Mouse (Mus musculus) Muller cell, postnatal 12 days (primary cell): ENCODE measurements around the gene Dennd4c.

Experiments
- DNase-seq: peaks from one replicate; pipeline ENCODE4 v3.0.0-alpha.2; 2015; ENCODE audit errors: inconsistent ontology term

Gene Dennd4c

DNA sequence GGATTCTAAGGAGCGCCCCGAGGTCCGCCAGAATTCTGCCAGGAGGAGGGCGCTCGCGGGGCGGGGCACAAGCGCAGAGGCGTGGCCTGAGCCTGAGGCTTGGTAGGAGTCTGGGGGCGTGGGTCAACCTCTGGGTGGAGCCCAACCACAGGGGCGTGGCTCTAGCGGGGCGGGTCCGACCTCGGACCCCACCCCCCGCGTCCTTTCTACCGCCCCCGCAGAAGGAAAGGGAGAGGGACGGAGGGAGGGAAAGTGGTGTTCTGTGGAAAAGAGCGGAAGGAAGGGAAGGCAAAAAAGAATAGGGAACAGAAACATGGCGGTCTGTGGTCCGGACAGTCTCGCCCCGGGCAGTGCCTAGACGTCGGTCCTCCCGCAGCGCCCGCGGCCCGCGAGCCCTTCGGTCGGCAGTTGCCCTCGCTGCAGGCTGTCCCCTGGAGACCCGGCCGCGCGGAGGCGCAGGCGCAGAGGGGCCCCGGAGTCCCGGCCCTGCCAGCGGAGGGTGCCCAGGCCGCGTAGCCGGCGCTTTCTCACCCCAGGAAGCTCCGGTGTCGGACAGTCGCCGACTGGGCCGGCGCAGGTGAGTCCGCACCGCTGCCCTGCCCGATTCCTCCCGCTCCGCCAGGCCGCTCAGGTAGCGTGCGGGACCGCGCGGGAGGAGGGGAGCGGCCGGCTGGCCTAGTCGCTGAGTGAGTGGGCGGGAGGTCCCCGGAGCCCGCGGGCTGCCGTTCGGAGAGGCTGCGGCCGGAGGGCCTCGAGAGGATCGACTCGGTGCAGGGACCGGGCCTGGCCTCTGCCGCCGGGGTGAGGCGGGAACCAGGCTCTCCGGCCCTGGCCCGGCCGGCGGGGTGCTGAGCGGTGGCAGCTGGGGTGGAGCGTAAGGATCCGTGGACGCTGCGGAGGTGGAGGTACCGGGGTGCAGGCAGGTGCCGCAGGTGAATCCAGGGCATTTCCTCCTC, at the start of gene Dennd4c:
Dennd4c (plus strand) TSS at position 220 of the 956 bp plus-strand sequence.
- DNase-seq: peak; percentile 99

DNA sequence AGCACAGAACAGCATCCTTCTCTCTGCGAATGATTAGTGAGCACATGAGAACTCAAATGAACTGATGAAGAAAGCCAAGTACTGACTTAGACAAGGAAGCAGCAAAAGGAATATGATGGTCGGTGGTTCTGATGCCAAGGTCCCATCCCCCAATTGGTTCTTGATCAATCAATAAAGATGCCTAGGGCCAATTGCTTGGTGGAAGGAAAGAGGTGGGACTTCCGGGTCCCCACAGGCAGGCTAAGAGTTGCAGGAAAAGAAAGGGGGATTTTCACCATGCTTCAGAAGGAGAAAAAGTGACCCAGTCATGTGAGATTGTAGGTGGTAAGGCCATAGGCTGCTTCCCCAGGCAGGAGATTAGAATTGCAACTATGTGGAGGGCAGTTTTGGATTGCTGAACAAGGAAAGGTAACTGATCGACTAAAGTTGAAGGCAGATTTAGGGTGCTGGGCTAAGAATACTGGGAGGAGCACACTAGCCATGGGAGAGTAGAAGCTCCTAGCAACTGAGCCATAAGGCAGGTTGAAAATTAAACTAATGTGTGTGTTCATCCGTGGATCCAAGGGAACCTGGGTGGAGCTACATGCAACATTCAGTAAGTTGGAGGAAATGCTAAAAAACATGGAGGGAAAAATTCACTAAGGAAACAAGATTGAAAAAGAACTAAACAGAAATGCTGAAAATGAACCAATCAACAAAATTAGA, 49.0 kb upstream of the Dennd4c start:
- DNase-seq: no peak

DNA sequence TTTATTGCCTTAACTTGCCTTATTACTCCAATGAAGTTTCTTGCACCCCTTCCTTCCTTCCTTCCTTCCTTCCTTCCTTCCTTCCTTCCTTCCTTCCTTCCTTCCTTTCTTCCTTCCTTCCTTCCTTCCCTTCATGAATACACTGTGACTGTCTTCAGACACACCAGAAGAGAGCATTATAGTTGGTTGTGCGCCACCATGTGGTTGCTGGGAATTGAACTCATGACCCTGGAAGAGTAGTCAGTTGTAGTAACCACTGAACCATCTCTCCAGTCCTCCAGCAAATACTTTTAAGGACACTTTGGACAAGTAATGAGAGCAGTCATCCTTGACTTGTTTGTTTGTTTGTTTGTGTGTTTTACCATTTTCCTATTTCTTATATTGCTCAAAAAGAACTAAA, 39.6 kb upstream of the Dennd4c start:
- no peak for DNase-seq

DNA sequence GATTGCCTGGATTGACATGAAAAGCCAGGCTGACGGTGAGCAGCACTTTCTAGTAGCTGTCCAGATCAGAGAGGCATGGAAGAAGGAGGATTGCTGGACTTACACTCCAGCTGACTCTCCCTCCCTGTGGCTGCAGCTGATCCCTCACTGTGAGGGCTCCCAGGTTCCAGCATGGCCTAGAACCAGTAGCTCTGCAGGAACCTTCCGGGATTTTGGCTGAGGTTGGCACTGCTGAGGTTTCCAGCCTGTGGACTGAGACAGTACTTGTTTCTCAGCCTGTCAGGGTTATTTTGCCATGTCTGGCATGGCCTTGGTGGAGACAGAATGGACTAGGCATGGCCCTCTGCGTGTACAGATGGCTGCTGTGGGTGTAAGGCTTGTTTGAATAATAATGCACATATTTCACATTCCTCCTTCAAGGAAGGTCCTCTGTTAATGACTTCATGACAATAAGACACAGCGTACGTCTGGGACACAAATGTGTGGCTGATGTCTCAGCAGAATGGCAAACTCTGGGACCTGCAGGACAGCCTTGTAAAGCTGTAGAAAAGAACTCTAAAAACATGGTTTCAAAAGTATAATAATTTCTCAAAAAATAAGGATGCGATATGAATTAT, 38.2 kb upstream of the Dennd4c start:
- no peak for DNase-seq

DNA sequence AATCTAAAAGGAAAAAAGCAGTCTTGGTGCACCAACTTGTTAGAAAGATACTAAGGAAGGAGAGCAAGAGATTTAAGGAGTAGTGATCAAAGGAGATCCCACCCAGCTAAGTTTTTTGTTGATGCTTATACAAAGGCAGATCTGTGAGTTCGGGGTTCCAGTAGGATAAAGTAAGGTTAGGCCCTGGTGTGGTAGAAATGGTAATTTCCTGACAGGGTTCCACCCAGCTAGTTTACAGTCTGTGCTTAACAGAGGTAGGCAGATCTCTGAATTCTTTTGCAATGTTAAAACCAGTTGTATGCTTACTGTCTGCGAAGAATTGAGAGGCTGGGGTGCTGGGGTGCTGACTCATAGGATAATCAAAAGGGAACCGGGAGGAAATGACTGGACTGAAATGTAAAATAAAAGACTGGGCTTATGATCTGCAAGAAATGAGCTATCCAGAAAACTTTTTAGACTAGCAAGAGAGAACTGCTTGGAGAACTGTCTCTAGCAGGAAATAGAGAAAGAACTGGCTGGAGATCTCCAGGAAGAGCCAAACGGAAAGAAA, 37.6 kb upstream of the Dennd4c start:
- DNase-seq: peak; percentile 20

DNA sequence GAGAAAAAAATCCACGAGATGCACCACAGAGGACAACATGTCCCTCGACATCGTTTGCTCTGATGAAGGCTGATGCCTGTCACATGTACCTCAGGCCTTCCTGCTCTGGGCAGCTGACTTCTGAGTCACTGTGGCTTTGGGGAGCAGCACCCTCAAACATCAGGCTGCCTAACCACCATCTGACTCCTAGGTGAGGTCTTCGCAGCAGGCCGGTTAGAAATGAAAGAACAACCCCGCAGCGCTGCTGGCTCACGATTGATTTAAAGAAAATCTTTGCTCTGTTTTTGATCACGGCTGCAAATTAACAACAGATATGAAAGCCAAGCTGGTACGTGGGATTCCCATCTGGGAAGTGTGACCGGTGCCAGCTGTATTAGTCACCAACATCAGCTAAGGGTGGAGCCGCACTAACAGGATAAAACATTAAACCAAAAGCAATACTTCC, 35.6 kb upstream of the Dennd4c start:
- DNase-seq: no peak

DNA sequence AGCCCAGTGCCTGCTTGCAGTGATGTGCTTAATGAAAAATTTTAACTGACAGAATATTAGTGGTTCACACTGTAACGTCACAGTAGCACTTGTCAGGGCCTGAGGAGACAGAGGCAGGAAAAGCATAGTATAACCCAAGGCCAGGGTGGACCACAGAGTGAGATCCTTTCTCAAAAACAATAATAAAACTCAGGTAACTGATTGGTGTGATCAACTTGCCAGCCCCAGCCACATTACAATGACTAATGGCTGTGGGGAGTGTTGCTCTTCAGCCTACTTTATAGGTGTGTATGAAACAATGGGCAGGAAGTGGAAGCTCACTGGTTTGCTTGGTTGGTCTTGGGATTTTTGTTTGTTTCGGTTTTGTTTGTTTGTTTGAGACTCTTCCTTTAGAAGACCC, 34.8 kb upstream of the Dennd4c start:
- no peak for DNase-seq

DNA sequence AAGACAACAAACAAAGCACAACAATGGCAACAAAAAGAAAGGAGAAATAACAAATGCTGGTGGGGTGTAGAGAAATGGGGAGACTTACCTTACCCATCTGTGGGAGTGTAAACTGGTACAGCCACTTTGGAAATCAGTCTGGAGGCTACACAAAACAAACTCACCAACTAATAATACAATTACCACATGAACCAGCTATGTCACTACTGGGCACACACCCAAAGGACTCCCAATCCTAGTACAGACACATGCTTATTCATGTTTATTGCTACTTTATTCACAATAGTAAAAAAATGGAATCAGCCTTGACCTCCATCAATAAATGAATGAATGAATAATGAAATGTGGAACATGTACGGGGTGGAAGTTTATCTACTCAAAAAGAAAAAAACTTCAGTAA, 33.0 kb upstream of the Dennd4c start:
- no peak for DNase-seq

DNA sequence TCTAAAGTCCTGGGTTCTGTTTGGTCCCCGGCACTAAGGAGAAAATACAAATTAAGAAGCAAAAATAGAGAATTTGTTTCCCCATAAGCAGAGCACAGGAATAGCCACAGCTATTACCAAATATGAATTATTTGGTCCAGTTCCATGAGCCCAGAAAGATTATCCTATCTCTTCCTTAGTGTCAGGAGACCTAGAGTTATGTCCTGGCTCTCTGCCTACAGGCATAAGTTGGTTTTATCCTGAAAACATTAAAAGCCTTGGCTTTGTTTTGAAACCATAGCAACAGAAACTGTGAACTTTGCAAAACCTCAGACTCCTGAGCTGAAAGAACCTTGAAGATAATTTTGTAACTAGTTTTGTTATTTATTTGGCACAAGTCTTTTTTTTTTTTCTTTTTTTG, 31.2 kb upstream of the Dennd4c start:
- DNase-seq: peak; percentile 26

DNA sequence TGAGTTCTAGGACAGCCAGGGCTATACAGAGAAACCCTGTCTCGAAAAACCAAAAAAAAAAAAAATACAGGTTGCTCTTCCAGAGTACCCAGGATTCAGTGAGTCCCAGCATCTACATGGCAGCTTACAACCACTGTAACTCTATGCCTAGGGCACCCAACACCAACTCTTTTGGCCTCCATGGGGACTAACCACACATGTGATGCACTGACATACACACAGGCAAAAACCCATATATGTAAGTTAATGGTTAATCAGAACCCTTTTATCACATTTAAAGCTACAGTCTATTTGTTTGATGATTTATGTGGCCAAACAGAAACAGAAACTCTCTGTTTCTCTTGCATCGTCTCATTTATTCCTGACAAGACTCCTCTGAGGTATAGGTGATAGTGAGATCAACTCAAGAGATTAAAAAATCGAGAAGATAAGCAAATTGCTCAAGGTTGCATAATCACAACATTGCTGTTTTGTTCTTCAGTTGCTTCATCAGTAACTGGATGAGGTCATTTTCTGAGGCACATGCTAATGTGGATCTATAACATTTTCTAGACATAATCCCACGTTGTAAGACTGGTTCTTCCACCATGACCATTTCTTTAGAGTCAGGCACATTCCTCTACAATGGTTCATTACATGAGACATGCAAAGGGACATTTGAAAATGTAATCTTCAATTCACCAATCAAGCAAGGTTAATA, 29.3 kb upstream of the Dennd4c start:
- no peak for DNase-seq

DNA sequence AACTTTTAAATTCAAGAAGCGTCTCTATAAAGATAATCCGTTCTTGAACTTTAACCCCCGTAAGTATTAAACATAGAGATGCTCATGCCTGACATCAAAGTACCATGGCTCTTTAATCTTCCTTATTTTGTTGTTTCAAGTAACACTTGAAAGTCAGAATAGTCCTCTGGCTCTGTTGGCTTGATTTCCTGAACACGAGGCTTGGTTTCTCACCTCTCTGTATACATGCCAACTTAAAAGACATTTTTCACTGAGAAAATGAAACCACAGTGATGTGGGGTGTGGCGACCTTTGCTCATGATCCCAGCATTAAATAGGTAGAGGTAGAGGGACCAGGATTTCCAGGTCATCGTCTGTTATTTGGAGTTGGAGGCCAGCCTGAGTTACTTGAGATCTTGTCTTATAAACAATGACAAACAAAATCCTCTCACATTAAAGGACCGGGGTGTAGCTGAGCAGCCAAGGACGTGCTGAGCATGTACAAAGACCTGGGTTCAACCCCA, 26.4 kb upstream of the Dennd4c start:
- no peak for DNase-seq

DNA sequence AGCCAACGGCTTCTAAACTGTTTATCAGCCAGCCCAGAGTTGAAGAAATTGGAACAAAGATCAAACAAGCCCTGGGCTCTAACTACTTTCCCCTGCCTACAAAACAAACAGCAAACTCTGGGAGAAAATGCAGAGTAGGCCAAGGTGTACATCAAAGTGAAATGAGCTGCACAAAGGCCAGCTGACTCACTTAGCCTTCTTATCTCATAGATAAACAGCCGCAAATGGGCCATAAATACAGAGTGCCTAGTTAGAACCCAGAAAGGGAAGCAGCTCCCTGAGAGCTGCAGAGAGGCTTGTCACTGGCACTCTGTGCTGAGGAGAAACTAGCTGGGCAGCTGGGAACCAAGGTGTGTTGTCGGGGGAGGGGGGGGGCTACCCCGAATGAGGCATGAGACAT, 23.2 kb upstream of the Dennd4c start:
- no peak for DNase-seq

DNA sequence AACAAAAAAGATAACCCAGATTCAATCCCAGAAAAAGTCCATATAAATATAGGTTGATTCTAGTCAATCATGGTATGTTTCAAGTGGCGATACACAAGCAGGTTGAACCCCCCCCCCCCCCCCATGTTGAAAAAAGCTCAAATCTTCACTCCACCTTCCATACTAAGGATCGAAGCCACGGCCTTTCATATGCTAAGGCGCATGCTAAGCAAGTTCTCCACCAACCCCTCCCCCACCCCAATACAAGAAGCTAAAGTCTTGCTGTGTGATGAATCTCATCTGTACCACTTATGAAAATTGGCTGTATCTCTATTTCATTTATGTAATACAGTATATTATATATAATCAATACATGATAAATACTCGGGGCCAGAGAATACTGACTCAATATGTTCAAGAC, 22.2 kb upstream of the Dennd4c start:
- DNase-seq: no peak

DNA sequence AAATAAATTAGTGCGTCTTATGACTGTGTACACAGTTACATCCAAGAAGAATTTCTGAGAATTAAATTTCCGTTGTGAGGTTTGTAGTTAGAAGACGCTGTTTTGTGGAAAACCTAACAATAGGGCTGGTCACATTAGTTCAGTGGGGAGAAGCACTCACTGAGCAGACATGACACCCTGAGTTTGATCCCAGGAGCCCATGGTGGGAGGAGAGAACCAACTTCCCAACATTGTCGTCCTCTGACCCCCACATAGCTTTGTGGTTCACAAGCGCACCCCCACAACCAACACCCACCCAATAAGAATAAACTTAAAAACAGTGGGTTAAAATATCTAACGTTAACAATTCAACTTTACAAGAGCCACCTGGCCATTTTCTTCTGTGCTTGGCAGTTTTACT, 18.5 kb upstream of the Dennd4c start:
- DNase-seq: no peak

DNA sequence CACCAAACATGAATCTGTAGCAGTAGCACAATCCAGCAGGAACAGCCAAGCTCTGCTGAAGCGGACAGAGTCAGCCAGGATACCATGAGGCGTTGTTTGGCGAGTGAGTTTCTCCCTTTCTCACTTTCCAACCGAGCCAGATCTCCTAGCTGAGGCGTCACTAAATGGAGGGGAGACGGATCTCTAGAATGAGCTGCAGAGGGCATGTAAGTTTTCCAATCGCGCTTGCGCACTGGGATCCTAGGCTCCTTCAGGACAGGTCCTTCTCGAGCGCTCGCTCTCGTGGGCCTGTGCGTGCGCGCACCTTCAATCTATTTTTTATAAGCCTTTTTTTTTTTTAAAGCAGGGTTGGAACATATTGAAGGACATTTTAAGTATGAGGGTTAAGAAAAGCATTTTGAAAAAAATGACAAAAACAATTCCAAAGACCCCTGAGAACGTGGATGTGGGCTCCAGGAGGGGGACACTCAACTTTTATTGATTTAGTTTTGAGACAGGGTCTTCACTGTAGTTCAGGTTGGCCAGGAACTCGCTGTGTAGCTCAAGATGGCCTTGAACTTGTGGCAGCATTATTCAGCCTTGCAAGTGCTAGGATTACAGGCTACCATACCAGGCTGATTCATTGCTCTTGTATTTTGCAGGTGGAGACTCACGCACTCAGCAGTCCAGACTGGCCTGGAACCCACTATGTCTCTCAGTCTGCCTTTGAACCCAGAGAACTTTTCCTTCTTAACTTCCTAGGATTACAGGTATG, 14.1 kb upstream of the Dennd4c start:
- no peak for DNase-seq

DNA sequence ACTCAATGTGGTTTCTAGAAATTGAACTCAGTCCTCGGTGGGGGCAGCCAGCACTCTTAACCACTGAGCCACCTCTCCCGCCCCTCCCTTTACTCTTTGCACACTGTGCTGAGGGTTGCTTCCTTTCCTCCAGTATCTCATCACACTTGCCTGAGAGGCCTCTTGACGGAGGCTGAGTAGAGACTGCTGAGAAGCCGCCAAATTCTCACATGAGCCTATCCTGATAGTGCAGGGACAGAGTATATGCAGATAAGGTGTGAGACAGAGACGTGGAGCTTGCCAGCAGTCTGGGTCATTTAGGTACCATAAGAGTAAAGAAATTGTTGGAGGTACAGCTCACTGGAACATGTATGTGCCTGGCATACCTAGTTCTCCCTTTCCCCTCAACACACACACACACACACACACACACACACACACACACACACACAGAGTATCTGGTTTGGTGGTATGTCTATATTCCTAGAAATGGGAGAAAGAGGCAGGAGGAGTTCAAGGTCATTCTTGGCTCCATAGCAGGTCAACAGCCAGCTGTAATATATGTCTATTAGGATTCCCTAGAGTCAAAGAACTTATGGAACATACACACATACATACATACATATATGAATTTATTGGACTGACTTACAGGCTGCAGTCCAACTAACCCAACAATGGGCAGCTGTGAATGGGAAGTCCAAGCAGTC, 8.9 kb upstream of the Dennd4c start:
- no peak for DNase-seq

DNA sequence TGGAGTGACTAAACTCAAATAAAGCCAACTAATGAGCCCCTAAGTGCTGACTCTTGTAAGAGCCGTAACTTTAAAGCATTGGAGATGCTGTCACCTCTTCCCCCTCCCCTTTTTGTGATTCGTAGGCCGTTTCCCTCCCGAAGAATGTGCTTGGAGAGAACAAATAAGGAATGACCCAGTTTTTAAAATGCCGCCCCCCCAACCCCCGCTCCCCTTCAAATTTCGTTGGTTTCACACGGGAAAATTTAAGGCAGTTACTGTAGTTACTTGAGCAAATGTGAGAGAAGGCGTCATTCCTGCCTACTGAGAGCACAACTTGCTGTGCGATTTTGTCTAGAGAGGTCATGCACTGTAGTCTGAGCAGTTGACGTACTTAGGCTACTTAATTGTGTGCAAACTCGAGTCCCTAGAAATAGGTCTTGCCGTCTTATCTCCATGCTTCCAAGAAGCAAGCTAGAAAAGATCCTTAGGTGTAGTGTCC, 1.0 kb downstream of the Dennd4c start:
- peak; percentile 73 for DNase-seq

DNA sequence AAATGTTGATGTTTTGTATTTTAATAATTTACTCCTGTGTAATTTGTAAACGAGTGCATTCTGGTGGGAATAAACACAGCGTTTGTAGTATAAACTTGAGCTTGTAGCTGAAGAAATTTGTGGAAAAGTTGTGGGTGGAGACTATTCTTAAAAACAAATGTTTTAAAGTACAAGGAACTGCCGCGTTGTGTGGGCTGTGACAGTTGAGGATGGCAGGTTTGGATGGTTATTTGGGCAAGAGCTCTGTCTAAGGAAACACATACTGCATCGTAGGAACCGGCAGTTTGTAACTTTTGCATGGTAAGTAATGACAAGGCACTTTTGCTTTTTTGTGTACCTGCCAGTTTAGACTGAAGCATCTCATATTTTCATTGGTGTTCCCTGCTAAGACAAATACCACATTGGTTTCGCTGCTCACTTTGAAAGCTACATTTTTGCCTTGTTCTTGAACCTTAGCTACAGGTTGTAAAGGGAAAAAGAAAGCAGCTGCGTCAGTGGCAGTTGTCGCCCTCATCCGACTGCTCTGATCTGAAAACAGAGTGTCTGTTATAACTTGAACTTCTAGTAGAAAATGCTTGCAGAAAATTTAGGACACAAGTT, 2.1 kb downstream of the Dennd4c start:
- no peak for DNase-seq

DNA sequence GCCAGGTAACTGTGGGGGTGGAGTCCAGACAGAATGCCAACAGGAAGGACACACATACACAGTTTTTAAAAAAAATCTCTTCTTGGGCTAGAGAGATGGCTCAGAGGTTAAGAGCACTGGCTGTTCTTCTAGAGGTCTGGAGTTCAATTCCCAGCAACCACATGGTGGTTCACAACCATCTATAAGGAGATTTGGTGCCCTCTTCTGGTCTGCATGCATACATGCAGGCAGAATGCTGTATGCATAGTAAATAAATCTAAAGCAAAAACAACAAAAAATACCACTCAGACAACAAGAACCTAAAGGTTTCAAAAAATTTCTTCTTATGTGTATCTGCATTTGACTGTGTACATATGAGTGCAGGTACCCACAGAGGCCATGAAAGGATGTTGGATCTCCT, 16.0 kb downstream of the Dennd4c start:
- no peak for DNase-seq
